Mouse (Mus musculus) heart, postnatal 10 days (tissue): ENCODE results near the gene Gm49403. TPM values are rescaled to one million over a fixed set of nuclear protein-coding genes. Genes with fewer than 3 reads are reported as not detected.
"Not testable (repeated sequence)": the region's sequence is repeated elsewhere in the genome, so short reads cannot be mapped to it uniquely, and the experiment has no call there.

Source experiments
- DNase-seq, 2 experiments: peaks; one replicate each; pipeline ENCODE4 v3.0.0; 2021
- intact Hi-C: fragments of 180-260 bp; cut with DNase I; formaldehyde crosslinking; loops from one replicate; pipeline ENCODE4 v1.15.1; 2025
- total RNA-seq, 2 experiments: library from RNA; stranded (reverse); gene quantifications; 2 replicates each; pipeline ENCODE4 v1.2.3; 2021

The Gm49403 gene
- total RNA-seq = not detected

DNA sequence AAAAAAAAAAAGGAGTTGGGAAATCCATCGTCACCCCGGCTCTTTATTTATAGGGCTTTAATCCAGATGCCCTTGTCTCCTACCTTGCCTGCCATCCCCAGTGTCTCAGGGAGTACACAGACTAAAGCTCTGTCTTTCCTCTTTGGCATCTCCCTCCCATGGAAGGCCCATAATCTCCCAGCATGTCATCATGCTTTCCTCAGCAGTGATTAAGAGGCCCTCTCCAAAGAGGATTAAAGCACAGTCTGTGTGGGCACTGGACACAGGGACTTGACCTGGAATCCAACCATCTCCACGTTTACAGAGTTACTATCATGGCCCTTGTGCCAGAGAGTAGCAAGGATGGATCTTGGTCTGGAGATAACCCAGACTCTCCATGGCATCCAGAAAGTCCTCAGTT, at the start of gene Gm49403, which contains the start of gene Lbhd1:
Gene Gm49403, plus strand, starts transcription at position 315 of the 400 bp plus-strand sequence.
Gene Lbhd1, plus strand, starts transcription at position 117 of the 400 bp plus-strand sequence.
- no peak for DNase-seq
- intact Hi-C loops = no loop called here

DNA sequence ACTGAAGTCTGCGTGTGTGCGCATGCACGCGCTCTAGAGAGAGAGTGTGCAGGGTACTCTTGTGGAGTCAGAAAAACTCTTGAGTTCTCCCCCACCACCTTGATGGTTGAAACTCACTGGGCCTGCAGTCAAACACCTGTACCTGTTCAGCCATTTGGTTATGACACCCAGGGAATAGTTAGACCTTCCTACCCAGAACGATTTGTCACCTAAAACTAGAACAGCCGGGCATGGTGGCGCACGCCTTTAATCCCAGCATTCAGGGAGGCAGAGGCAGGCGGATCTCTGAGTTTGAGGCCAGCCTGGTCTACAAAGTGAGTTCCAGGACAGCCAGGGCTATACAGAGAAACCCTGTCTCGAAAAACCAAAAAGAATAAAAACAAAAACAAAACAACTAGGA, 47.4 kb upstream of the Gm49403 start:
- intact Hi-C loops = loop anchor here (2.0 kb wide), 1 partner anchor 16 kb away; the partner anchor contains the start of gene Hnrnpul2

DNA sequence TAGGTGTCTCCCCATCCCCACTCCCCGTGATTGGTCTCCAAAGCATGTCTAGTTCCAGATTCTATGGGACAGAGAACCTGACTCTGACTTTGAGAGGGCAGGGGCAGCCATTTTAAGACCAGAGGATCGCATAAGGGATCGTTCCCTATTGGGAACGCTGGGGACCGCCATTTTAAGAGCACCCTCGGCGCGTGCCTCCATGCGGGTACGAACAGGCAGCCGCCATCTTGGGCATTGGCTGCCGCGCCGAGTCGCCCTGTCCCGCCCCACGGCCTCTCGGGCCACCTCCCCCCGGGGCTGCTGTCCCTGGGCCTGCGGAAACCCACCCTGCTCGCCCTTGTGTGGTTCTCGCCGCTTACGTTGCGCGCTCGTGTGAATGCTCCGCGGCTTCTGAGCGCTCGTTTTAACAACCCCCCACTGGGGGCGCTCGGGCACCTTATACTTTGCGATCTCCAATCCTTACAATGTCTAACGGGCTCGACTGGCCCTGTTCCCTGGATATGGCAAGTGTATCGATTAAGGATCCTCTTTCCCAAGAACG, 46.4 kb upstream of the Gm49403 start, which contains the start of gene Bscl2:
Gene Bscl2, plus strand, starts transcription at position 217 of the 541 bp plus-strand sequence.
- DNase-seq = peak; percentile 89 to 90
- intact Hi-C loops = loop anchor here (2.0 kb wide), 1 partner anchor 17 kb away; the partner anchor contains the start of gene Hnrnpul2

More for the DNA sequence above, 47.4 kb upstream of the Gm49403 start:
- not testable (repeated sequence) for DNase-seq

DNA sequence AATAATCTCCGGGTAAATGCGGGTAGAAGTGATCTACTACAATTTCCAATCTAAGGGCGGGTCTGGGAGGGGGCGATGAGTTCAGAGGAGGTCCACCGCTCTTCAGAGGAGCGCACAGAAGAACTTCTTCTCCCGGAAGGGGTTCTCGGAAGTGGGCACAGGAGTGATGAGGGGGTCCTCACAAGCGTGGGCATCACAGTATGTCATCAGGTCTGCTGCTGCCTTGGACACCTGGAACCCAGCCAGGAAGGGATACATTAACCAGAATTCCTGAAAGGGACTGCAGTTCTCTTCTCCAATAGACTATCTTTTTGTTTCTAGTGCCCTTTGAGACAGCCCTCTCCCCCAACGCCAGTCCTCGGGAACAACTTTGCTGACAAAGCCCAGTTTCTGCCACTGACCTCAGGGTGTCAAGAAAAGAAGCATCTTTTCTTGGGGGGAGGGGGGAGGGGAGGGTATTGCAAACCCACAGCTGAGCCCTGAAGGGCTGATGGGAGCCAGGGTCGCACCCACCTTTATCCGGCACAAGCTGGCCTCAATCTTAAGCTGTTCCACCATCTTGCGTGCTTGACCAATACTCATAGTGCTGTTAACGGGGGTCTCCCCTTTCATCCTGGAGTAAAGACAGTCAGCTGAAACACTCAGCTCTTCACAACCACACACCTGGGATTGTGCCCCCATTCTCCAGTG, 45.5 kb upstream of the Gm49403 start:
- intact Hi-C loops = no loop called here
- peak; percentile 40 to 61 for DNase-seq

DNA sequence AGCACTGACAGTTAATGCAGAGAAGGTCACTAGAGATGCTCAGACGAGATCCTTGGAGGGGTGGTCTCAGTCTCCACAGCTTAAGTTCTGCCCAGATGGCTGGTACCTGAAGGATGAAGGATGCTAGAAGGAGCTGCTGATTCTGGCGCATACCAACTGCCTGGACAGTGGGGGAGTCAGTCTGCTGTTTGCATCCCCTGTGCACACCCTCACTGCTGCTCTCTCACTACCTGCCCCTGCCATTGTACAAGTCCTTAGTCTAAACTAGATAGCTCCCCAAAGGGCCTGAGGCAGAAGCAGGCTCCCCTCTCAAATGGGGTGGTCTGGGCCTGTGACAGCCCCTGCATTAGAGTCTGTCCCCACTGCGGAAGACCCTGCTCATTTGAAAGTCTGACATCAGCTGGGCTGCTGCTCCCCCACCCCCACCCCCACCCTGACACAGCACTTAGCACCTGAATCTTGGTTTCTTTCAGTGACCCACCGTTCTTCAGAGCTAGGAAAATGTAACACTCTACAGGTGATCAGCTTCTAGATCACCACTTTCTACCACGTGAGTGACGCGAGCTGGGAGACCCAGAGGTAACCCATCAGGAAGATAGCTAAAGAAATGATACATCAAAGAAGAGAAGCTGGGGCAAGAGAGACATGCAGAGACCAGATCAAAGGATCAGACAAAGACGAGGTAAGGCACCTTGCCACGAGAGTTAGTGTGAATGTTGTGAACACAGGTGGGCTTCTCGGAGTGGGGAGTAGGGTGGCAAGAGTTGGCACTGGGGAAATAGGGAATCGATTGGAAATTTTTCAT, 44.4 kb upstream of the Gm49403 start, which contains the start of gene Gng3:
Gene Gng3, minus strand, starts transcription at position 92 of the 805 bp plus-strand sequence.
- intact Hi-C loops = no loop called here
- DNase-seq = no peak

DNA sequence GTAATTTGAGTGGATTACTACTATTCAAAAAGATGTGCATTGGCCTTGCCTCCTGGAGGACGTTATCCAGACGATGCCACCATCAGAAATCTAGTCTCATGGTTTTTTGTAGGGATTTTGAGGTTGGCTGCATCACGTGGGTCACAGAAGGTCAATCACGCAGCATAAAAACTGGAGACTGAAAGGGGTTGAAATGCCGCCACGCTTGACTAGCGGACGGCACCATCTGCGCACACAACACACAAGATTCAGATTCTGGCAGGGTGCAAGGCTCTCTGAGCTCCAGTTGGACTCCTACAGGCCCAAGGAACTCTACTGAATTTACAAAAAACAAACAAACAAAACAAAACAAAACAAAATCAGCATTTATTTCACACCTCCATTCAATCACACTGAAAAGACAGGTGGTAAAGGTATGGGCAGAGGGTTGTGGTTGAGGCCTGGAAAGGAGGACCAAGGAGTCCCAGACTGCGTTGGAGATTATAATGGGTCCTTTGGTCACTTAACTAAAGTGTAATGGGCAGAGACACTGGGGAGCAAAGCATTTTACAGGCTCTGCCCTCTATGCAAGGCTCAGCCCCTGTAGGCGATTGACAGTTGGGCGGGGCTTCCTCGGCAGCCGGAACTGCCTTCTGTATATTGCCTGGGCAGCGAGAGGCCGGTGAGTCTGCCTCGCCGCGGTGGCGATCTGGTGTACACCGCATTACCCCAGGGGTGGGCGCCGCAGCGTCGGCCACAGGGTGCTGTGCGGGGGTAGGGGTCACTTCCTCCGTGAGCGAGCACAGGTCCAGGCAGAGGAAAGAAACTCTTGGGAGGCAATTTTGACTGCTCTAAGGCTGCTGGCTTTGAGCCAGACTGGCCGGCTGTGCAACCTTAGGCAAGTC, 43.6 kb upstream of the Gm49403 start:
- intact Hi-C loops = loop anchor here (5.0 kb wide), 1 partner anchor 137 kb away; no protein-coding TSS in a partner anchor
- peak; percentile 83 for DNase-seq

DNA sequence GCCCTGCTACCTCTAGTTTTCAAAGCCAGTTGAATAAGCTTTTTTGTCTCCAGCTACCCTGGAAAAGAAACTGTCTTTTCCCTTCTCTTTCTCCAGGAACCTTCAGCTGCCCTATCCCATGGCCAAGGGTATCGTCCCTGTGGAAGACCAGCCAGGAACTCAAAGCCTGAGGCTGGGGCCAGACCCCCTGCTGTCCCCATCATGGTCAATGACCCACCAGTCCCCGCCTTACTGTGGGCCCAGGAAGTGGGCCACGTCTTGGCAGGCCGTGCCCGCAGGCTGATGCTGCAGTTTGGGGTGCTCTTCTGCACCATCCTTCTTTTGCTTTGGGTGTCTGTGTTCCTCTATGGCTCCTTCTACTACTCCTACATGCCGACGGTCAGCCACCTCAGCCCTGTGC, 42.7 kb upstream of the Gm49403 start:
- intact Hi-C loops = loop anchor here (5.0 kb wide), 1 partner anchor 136 kb away; no protein-coding TSS in a partner anchor

DNA sequence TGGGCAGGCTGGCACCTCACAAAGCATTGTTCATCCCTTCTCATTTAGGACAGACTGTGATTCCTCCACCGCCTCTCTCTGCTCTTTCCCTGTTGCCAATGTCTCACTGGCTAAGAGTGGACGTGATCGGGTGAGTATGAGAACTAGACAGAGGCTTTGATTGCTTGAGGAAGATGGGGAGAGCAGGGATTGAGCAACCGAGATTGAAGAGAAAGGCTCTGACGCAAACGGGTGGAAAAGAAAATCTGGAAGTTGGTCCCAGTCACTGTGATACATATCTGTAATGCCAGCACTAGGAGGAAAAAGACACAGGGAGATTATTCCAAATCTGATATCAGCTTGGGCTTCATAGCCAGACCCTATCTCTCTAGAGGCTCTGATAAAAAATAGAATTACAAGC, 40.8 kb upstream of the Gm49403 start:
- DNase-seq = no peak
- intact Hi-C loops = loop anchor here (5.0 kb wide), 1 partner anchor 134 kb away; no protein-coding TSS in a partner anchor

More for the DNA sequence above, 42.7 kb upstream of the Gm49403 start:
- DNase-seq = no peak

DNA sequence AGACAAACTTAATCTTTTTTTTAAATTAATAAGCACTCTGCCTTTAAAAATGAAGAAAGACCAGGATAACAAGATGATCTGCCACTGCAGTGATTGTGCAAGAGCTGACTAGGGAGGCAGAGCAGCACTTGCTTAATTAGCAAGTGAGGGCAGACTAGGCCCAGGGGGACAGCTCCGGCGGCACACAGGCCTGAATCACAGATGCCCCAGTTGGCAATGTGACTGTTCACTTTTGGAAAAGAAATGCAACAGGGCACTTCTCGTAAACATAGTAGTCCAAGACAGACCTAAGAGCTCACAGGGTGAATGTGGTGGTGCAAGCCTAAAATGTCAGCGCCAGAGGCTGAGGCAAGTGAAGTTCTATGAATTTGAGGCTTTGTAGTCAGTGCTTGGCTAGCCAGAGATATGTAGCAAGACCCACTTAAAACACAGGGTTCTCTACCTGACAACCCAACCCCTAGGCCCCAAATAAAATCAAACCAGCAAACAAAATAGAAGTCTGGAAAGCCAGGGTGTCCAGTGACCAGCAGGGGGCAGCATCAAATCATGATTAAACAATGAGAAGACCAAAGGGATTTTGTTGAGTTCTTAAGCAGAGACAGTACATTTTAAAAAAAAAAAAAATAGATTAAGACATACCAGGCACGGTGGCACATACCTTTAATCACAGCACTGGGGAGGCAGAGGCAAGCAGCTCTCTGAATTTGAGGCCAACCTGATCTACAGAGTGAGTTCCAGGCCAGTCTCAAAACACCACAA, 39.2 kb upstream of the Gm49403 start:
- intact Hi-C loops = loop anchor here (1.0 to 5.0 kb wide), 2 partner anchors 133 to 266 kb away; no protein-coding TSS in a partner anchor

DNA sequence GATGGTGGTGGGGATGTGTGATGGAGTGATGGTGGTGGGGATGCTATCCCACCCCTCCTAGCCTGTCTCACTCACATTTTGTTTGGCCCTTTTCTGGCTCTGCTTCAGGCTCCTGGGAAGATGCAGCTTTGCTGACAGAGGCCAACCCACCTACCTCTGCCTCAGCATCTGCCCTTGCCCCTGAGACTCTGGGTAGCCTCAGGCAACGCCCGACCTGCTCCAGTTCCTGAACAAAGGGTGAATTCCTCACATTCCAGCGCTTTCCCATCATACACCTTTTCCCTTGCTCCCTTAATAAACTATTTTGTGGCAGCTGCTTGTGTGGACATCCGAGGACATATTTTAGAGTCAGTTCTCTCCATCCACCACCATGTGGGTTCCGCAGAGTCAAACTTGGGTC, 35.4 kb upstream of the Gm49403 start:
- DNase-seq = no peak
- intact Hi-C loops = no loop called here

More for the DNA sequence above, 39.2 kb upstream of the Gm49403 start:
- peak; percentile 84 to 93 for DNase-seq

DNA sequence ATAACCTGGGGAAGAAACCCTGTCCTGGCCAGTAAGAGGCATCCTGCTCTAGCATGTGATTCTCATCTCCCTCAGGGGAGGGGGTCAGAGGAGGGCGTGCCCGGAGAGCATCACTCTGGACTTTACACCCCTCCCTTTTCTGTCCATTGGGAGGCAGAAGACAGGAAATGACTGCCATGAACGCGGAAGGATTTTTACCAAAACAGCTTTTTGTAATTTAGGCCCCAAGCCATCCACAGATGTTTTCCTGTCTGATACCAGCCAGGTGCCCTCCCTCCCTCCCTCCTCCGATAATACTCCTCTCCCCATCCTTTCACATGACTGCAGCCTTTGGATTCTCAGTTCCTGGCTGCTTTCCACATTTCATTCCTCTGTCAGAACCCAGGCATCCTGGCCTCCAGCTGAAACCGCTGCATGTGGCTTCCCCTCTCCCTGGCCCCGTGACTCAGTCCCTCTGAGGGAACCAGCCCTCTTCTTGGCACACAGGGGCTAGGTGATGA, 33.3 kb upstream of the Gm49403 start, which contains the start of gene Lrrn4cl:
Gene Lrrn4cl, plus strand, starts transcription at position 367 of the 500 bp plus-strand sequence.
- intact Hi-C loops = no loop called here
- DNase-seq = peak; percentile 47 to 67

DNA sequence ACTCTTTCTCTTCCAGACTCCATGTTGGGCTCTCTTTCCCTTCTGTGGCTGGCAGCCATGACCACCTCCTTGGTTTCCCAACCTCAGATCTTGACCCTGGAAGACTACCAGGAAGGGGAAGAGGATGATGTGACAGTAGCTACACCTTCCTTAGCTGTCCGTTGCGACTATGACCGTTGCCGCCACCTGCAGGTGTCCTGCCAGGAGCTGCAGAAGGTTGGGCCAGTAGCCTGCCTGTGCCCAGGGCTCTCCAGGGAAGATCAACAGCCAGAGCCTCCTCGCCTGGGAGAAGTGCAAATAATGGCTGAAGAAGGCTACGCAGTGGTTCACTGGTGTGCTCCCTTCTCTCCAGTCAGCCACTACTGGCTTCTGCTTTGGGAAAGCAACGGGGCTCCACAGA, 32.1 kb upstream of the Gm49403 start:
- no peak for DNase-seq
- intact Hi-C loops = no loop called here

DNA sequence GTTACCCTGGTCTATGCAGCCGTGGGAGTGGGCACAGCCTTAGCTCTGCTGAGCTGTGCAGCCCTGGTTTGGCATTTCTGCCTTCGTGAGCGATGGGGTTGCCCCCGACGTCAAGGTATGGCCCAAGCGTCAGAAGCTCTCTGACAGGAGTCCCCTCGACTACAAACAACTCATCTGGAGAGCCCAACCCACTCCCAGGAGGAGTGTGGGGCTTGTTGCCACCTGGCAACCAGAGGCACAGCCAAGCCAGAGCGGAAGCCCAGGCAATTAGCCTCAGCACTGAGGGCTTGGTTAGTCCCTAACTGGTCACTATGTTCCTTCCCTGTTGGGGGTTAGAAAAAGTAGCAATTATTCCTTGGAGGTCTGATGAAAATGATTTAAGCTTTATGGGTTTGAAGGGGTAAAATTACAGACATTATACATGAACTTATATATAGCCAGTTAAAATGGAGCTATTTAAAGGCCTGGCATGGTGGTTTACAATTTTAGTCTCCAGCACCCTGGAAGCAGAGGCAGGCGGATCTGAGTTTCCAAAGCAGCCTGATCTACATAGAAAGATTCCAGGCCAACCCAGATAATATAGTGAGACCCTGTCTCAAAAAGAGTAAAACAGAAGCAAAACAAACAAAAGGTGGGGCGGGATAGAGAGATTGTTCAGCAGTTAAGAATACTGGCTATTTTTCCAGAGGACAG, 31.3 kb upstream of the Gm49403 start:
- DNase-seq = no peak
- intact Hi-C loops = no loop called here

DNA sequence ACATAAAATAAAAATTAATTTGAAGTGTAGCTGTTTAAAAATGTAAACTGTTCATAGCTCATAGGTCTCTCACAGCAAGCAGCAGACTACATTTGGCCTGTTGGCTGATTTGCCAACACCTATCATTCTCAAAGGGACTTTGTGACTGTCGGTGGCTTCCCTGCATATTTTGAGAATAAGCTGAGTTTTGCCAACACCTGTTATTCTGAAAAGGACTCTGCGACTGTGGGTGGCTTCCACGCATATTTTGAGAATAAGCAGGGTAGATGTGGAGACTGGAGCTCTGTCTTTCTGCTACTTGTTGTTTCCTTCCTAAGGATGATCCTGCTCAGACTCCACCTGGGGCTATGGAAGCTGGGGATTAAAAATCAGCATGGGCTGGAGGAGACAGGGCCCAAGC, 30.6 kb upstream of the Gm49403 start:
- intact Hi-C loops = no loop called here
- no peak for DNase-seq

DNA sequence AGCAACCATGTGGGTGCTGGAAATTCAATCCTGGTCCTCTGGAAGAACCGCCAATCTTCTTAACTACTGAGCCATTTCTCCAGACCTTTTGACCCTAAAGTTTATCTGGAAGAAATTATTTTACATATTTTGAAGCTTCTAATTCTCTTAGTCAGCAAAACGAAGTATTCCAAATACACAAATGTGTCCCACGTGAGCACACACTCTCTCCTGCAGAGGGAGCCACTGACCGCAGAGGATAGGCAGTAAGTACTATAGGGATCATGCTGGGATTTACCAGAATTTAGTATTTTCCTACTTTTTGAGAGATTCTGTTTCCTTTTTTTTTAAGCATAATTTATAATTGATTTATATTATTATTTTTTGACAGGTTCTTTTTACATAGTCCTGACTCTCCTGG, 26.0 kb upstream of the Gm49403 start:
- intact Hi-C loops = loop anchor here (2.0 kb wide), 1 partner anchor 253 kb away; no protein-coding TSS in a partner anchor
- DNase-seq = peak; percentile 50 to 69

DNA sequence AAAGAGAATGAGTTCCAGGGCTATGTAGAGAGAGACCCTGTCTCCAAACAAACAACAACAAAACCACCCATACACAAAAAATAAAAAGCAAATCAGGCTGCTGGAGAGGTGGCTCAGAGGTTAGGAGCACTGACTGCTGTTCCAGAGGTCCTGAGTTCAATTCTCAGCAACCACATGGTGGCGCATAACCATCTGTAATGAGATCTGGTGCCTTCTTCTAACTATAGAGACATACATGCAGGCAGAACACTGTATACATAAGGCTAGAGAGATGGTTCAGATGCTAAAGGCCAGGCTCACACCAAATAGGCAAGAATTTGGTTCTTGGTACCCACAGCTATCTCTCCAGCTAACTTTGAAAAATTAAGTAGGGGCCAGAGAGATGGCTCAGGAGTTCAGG, 24.7 kb upstream of the Gm49403 start:
- intact Hi-C loops = loop anchor here (2.0 kb wide), 1 partner anchor 252 kb away; no protein-coding TSS in a partner anchor
- no peak for DNase-seq

DNA sequence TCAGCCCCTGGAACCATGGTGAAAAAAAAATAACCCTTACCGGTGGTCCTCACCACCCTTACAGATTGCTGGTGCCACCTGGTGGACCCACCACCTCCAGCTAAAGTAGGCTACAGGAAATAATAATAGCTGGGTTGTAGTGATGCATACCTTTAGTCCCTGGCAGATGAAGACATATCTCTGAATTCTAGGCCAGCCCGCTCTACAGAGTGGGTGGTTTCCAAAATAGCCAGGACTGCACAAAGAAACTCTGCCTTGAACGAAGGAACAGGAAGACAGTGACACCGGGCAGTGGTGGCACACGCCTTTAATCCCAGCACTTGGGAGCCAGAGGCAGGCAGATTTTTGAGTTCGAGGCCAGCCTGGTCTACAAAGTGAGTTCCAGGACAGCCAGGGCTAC, 19.5 kb upstream of the Gm49403 start:
- intact Hi-C loops = no loop called here
- no peak for DNase-seq

DNA sequence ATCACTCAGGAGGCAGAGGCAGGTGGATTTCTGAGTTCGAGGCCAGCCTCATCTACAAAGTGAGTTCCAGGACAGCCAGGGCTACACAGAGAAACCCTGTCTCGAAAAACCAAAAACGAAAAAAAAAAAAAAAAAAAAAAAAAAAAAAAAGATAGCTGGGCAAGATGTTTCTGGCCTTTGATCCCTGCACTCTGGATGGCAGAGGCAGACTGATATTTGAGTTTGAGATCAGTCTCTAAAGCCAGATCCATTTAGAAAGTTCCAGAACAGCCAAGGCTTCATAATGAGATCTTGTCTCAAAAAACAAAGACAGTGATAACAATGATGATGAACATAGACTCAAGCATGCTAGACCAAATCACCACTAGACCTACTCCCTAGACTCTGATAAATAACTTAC, 13.3 kb upstream of the Gm49403 start:
- intact Hi-C loops, DNase-seq: not testable (repeated sequence)
